Mouse (Mus musculus) lung, adult 2 months (tissue): Measurements from ENCODE around the gene Bcas3.

Experiments used
- CTCF ChIP-seq: fragments of 200-500 bp; IDR thresholded peaks from 2 replicates; pipeline ENCODE4 v1.5.1; 2011; ENCODE audit warnings: mild to moderate bottlenecking, low read length, control low read depth; ENCODE audit not compliant: insufficient read depth
- POLR2A ChIP-seq: fragments of 200-500 bp; IDR thresholded peaks from 2 replicates; pipeline ENCODE4 v1.6.1; 2011; ENCODE audit warnings: low read depth, mild to moderate bottlenecking, control low read depth, low read length, borderline replicate concordance; ENCODE audit errors: extremely low read depth

GRCm38 (mm10) chr11:85339173-85339831, 13.7 kb upstream of the Bcas3 start:
- TF ChIP-seq CTCF, result no peak
- TF ChIP-seq POLR2A, result no peak
